Mouse (Mus musculus): ENCODE measurements at regions not wholly inside any gene's neighbourhood (a gene's known extent, or its start where the extent isn't known, plus 50 kb on each side); places are given as distances from the start of the nearest gene placed in this dataset.

GRCm38 (mm10) chr12:58851677-58852385 lies 160.0 kb downstream of the Sec23a start:
- TF ChIP-seq CTCF (IDR thresholded peaks at IDR 0.05; ENCODE audit: control insufficient read depth, insufficient read depth, insufficient read length) (no peak), MYOG (IDR thresholded peaks at IDR 0.05; ENCODE audit: control insufficient read depth, extremely low read depth, insufficient read length) (no peak), MAX (IDR thresholded peaks at IDR 0.05) (no peak), USF1 (IDR thresholded peaks at IDR 0.05; ENCODE audit: low read depth) (no peak), CEBPB (IDR thresholded peaks at IDR 0.05; ENCODE audit: low read depth) (no peak)

Measured in C2C12 (cell line).